Mouse (Mus musculus) C2C12 (cell line): ENCODE results near the gene Espn. TPM values are rescaled to one million over a fixed set of nuclear protein-coding genes. Genes with fewer than 3 reads are reported as not detected.

Experiments used
- H3K27me3 ChIP-seq: one replicate; pipeline ENCODE4 v1.6.1; 2011; ENCODE audit not compliant: control insufficient read depth, insufficient read depth, insufficient read length
- H3K36me3 ChIP-seq: one replicate; pipeline ENCODE4 v1.6.1; 2011; ENCODE audit not compliant: control insufficient read depth, insufficient read depth
- H3K4me3 ChIP-seq: one replicate; pipeline ENCODE4 v1.5.1; 2011; ENCODE audit warnings: mild to moderate bottlenecking, control low read depth; ENCODE audit not compliant: poor library complexity, insufficient read depth, severe bottlenecking
- H3K79me2 ChIP-seq: one replicate; pipeline ENCODE4 v1.6.1; 2011; ENCODE audit not compliant: control insufficient read depth, insufficient read depth
- H3K79me3 ChIP-seq: one replicate; pipeline ENCODE4 v1.6.1; 2011; ENCODE audit warnings: low read depth, control low read depth
- H3ac ChIP-seq: one replicate; pipeline ENCODE3; 2011; ENCODE audit warnings: low read depth; ENCODE audit not compliant: control insufficient read depth, insufficient read length
- CEBPB ChIP-seq: IDR thresholded peaks from one replicate; pipeline ENCODE4 v1.6.1; 2011; ENCODE audit warnings: low read depth, mild to moderate bottlenecking, control low read depth, moderate library complexity
- CTCF ChIP-seq: IDR thresholded peaks from one replicate; pipeline ENCODE4 v1.5.1; 2011; ENCODE audit not compliant: control insufficient read depth, insufficient read depth, insufficient read length
- FOSL1 ChIP-seq: IDR thresholded peaks from one replicate; pipeline ENCODE4 v1.8.0; 2011; ENCODE audit warnings: mild to moderate bottlenecking, low read length; ENCODE audit not compliant: poor library complexity, insufficient read depth, severe bottlenecking
- MAX ChIP-seq: IDR thresholded peaks from one replicate; pipeline ENCODE4 v1.6.1; 2011; ENCODE audit warnings: mild to moderate bottlenecking, control low read depth
- MYOD1 ChIP-seq: IDR thresholded peaks from one replicate; pipeline ENCODE4 v1.6.1; 2011; ENCODE audit warnings: low read depth; ENCODE audit not compliant: control insufficient read depth, insufficient read length
- MYOG ChIP-seq: IDR thresholded peaks from one replicate; pipeline ENCODE4 v1.6.1; 2011; ENCODE audit not compliant: control insufficient read depth, insufficient read length; ENCODE audit errors: extremely low read depth
- USF1 ChIP-seq: IDR thresholded peaks from one replicate; pipeline ENCODE4 v1.6.1; 2011; ENCODE audit warnings: low read depth, mild to moderate bottlenecking, control low read depth, moderate library complexity
- polyA plus RNA-seq: library from polyadenylated mRNA; unstranded; fragments of >200 nt; fragmentation: generic; extraction: Trizol; gene quantifications from one replicate; pipeline ENCODE4 v1.2.1, GENCODE M21; 2012; ENCODE audit warnings: missing spikeins

The Espn gene
- polyA plus RNA-seq, 1 experiment: 0.97 TPM

GRCm38 (mm10) chr4:152146033-152146827, 5.9 kb downstream of the Espn start:
- Histone ChIP-seq H3ac (no peak overlapping the region), H3K36me3 (no peaks in the 10 kb centered on the region), H3K79me2 (no peaks in the 10 kb centered on the region), H3K27me3 (peaks cover 63% of the 10 kb centered on the region), H3K79me3 (no peaks in the 10 kb centered on the region), H3K4me3 (no peak overlapping the region)
- no peak for TF ChIP-seq CEBPB
- no peak for TF ChIP-seq MYOD1
- no peak for TF ChIP-seq FOSL1
- TF ChIP-seq USF1: no peak
- TF ChIP-seq CTCF: no peak
- no peak for TF ChIP-seq MAX
- TF ChIP-seq MYOG: no peak

DNA sequence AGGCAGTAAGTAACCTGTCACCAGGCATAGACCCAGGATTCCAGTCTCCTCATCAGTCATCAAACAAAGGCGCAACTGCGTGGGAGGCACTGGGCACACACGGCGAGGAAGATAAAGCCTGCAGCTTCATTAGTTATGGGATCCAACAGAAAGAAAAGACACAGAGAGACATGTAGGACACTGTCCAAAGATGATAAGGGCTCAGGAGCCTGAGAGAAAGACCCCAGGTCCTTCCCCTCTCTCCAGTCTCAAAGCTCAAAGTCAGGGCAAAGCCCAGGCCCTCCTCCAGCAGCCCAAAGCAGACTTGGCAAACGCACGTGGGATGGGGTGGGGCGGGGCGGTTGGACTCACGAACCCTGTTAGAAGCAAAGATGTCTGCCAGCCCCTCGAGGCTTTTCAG, 6.7 kb downstream of the Espn start:
- no peak overlapping the region for H3ac ChIP-seq
- peaks cover 63% of the 10 kb centered on the region for H3K27me3 ChIP-seq
- no peak overlapping the region for H3K4me3 ChIP-seq
- no peaks in the 10 kb centered on the region for H3K36me3 ChIP-seq
- TF ChIP-seq CTCF (no peak), FOSL1 (no peak), CEBPB (no peak), USF1 (no peak), MYOD1 (no peak), MYOG (no peak), MAX (no peak)
- H3K79me3 ChIP-seq: no peaks in the 10 kb centered on the region
- no peaks in the 10 kb centered on the region for H3K79me2 ChIP-seq

GRCm38 (mm10) chr4:152143632-152144031, 8.5 kb downstream of the Espn start:
- H3ac ChIP-seq: no peak overlapping the region
- no peaks in the 10 kb centered on the region for H3K79me2 ChIP-seq
- no peaks in the 10 kb centered on the region for H3K36me3 ChIP-seq
- no peak for TF ChIP-seq FOSL1
- TF ChIP-seq CEBPB: no peak
- no peak for TF ChIP-seq MYOG
- no peak for TF ChIP-seq MAX
- TF ChIP-seq MYOD1: no peak
- TF ChIP-seq CTCF: no peak
- TF ChIP-seq USF1: no peak
- H3K4me3 ChIP-seq: no peak overlapping the region
- H3K27me3 ChIP-seq: peaks cover 45% of the 10 kb centered on the region
- H3K79me3 ChIP-seq: no peaks in the 10 kb centered on the region

DNA sequence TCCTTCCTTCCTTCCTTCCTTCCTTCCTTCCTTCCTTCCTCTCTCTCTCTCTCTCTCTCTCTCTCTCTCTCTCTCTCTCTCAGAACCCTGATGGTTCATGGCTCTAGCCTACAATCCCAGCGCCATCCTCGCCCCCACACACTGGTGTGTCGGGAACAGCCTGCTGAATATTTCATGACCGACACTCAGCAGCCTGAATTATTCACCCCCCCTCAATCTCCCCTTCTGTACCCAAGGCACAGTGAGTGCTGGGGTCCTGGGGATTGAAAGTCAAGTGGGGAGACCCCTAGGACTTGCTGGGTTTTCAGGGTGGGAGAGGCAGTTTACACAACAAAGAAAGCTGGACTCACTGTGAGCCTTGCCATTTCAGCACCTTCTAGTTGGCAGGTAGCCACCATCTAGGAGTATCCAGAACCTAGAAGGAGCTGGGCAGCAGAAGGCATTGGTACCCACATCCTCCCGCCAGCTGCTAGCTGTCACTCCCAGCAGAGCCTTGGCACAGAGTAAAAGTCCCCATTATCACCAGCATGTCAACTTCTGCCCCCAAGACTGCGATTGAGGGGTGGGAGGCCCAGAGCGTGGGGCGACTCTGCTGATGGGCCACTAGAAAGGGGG, 10.5 kb downstream of the Espn start:
- H3K36me3 ChIP-seq: no peaks in the 10 kb centered on the region
- H3K79me2 ChIP-seq: no peaks in the 10 kb centered on the region
- H3ac ChIP-seq: no peak overlapping the region
- H3K79me3 ChIP-seq: no peaks in the 10 kb centered on the region
- TF ChIP-seq MYOD1: no peak
- no peak for TF ChIP-seq CEBPB
- no peak for TF ChIP-seq USF1
- TF ChIP-seq FOSL1: no peak
- TF ChIP-seq MYOG: no peak
- TF ChIP-seq MAX: no peak
- no peak for TF ChIP-seq CTCF
- peaks cover 31% of the 10 kb centered on the region for H3K27me3 ChIP-seq
- H3K4me3 ChIP-seq: no peak overlapping the region

GRCm38 (mm10) chr4:152140441-152140840, 11.7 kb downstream of the Espn start:
- no peak overlapping the region for H3ac ChIP-seq
- H3K36me3 ChIP-seq: no peaks in the 10 kb centered on the region
- peaks cover 26% of the 10 kb centered on the region for H3K27me3 ChIP-seq
- H3K79me2 ChIP-seq: no peaks in the 10 kb centered on the region
- H3K79me3 ChIP-seq: no peaks in the 10 kb centered on the region
- no peak overlapping the region for H3K4me3 ChIP-seq
- TF ChIP-seq MYOD1 (no peak), CTCF (peak; percentile 52), MAX (no peak), CEBPB (no peak), USF1 (no peak), FOSL1 (no peak)
